Mouse (Mus musculus) lung, postnatal 0 days (tissue): ENCODE measurements around the gene Krt222.

Experiments
- CTCF ChIP-seq: IDR thresholded peaks from 2 replicates; pipeline ENCODE4 v1.5.1; 2016; ENCODE audit warnings: antibody characterized with exemption, mild to moderate bottlenecking
- EP300 ChIP-seq: IDR thresholded peaks from 2 replicates; pipeline ENCODE4 v1.6.1; 2016; ENCODE audit warnings: antibody characterized with exemption, mild to moderate bottlenecking, control low read depth

- TF ChIP-seq CTCF = no peak; the same call in 1 of the 2 replicates
- no peak for TF ChIP-seq EP300
These were observed 12.3 kb upstream of the Krt222 start for GRCm38 (mm10) chr11:99256213-99256612.
